Mouse (Mus musculus) kidney, embryonic 16.5 days (tissue): ENCODE results near the gene Kctd19. TPM values are rescaled to one million over a fixed set of nuclear protein-coding genes. Genes with fewer than 3 reads are reported as not detected.
A peak's percentile ranks its signal among the peaks of the same experiment; 100 is the strongest.

Experiments
- ATAC-seq: fragments of 200-750 bp; cut with Nextera tagmentation; 2 replicates; pipeline ENCODE4 v1.8.0; 2017; ENCODE audit warnings: moderate TSS enrichment; ENCODE audit not compliant: low FRiP score, low TSS enrichment
- H3K27ac ChIP-seq: fragments of 300-500 bp; sonication (generic); 2 replicates; pipeline ENCODE4 v1.5.1; 2014; ENCODE audit warnings: low read length
- H3K27me3 ChIP-seq: fragments of 300-500 bp; sonication (generic); 2 replicates; pipeline ENCODE4 v1.6.1; 2014; ENCODE audit warnings: low read length, control low read depth, mixed read lengths; ENCODE audit not compliant: insufficient read depth
- H3K36me3 ChIP-seq: fragments of 300-500 bp; sonication (generic); 2 replicates; pipeline ENCODE4 v1.6.1; 2014; ENCODE audit warnings: low read length, control low read depth, mixed read lengths; ENCODE audit not compliant: insufficient read depth
- H3K4me1 ChIP-seq: fragments of 300-500 bp; sonication (generic); 2 replicates; pipeline ENCODE4 v1.6.1; 2014; ENCODE audit warnings: low read length, control low read depth, mixed read lengths; ENCODE audit not compliant: insufficient read depth
- H3K4me2 ChIP-seq: fragments of 300-500 bp; sonication (generic); replicated peaks from 2 replicates; pipeline ENCODE4 v1.6.1; 2014; ENCODE audit warnings: low read depth, low read length
- H3K4me3 ChIP-seq: fragments of 300-500 bp; sonication (generic); 2 replicates; pipeline ENCODE4 v1.5.1; 2014; ENCODE audit warnings: mild to moderate bottlenecking, low read length
- H3K9ac ChIP-seq: fragments of 300-500 bp; sonication (generic); replicated peaks from 2 replicates; pipeline ENCODE4 v1.6.1; 2014; ENCODE audit warnings: low read length
- H3K9me3 ChIP-seq: fragments of 300-500 bp; sonication (generic); 2 replicates; pipeline ENCODE4 v1.6.1; 2016; ENCODE audit warnings: low read length, control low read depth
- WGBS: fragments of 180-500 bp; shearing (Covaris S2); extraction: QIAGEN DNeasy Blood & Tissue Kit; methylation state at CpG from one replicate; pipeline ENCODE4 v1.1.7; 2014; 5-methylcytosine and 5-hydroxymethylcytosine counted together
- polyA plus RNA-seq: library from polyadenylated mRNA; unstranded; fragments of >200 nt; fragmentation: Nextera tagmentation; extraction: Ambion mirVana; gene quantifications from 2 replicates; pipeline ENCODE4 v1.2.1, GENCODE M21; 2015

Gene Kctd19
- not detected in 2 replicates for polyA plus RNA-seq

- H3K27me3 ChIP-seq, result peaks cover 23% of the 10 kb centered on the region
- peak within 1 kb of the TSS; percentile 67 for H3K4me2 ChIP-seq
- H3K36me3 ChIP-seq, result no peaks in the 10 kb centered on the region
- 2% methylated on average over 29 of the region's 34 CpGs for WGBS
- H3K9ac ChIP-seq, result 0 out of 2 replicates have a peak within 1 kb of the TSS, but pooled peaks have one; percentile 31
- peak; percentile 84 for ATAC-seq
- H3K4me1 ChIP-seq, result peaks cover 8% of the 10 kb centered on the region
- H3K4me3 ChIP-seq, result peak within 1 kb of the TSS; percentile 45
- no peak within 1 kb of the TSS for H3K27ac ChIP-seq
- no peaks in the 10 kb centered on the region for H3K9me3 ChIP-seq
These were observed at the start of gene Kctd19, which contains the start of gene Lrrc36 for GRCm38 (mm10) chr8:105413391-105413790. Gene Kctd19 (minus strand): TSS chr8:105413502. Gene Lrrc36 (plus strand): TSS chr8:105413571.

DNA sequence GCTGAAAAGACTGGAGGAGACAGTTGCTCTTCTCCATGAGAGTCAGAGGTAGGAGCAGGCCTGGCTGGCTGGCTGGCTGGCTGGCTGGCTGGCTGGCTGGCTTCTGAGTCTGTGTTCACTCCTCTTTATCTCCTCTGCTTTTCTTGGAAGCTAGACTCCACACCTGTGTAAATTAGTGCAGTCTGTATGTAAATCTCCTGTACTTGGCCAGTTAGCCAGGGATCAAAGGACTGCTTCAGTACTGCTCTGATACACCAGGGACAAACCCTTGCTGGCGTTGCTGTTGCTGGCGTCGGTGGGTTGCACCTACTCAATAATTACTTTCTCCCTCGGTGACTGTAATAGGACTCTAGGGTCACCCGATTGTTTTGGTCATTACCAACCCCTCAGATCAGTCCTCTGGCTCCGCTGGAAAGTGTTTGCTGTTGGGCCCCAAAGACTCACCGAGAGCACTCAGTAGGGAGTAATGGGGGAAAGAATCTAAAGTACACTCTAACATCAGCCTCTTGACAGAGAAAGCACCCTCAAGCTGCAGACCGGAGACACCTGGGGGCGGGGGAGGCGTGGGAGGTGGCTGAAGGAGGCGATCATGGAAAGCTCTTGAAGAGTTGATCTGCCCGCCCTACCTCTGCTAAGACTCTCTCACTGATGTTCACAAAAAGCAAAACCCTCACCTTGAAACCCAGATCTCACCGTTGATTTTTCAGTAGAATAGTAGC lies 47.9 kb upstream of the Kctd19 start:
- H3K4me2 ChIP-seq, result no peak overlapping the region
- H3K4me1 ChIP-seq, result no peaks in the 10 kb centered on the region; the same call in 1 of the 2 replicates
- H3K9ac ChIP-seq, result no peak overlapping the region
- H3K9me3 ChIP-seq, result no peaks in the 10 kb centered on the region
- 26% methylated on average over 13 of the region's 13 CpGs for WGBS
- H3K27ac ChIP-seq, result no peak overlapping the region
- H3K27me3 ChIP-seq, result no peaks in the 10 kb centered on the region
- H3K36me3 ChIP-seq, result no peaks in the 10 kb centered on the region
- no peak for ATAC-seq
- no peak overlapping the region for H3K4me3 ChIP-seq

- ATAC-seq, result no peak
- Histone ChIP-seq H3K36me3 (no peaks in the 10 kb centered on the region), H3K4me2 (no peak overlapping the region), H3K9ac (no peak overlapping the region), H3K27ac (no peak overlapping the region), H3K9me3 (no peaks in the 10 kb centered on the region), H3K27me3 (no peaks in the 10 kb centered on the region; the same call in 1 of the 2 replicates), H3K4me1 (peaks cover 5% of the 10 kb centered on the region; the same call in 1 of the 2 replicates), H3K4me3 (no peak overlapping the region)
- 59% methylated on average over 10 of the region's 10 CpGs for WGBS
These were observed 41.9 kb upstream of the Kctd19 start for GRCm38 (mm10) chr8:105455218-105455617.

DNA sequence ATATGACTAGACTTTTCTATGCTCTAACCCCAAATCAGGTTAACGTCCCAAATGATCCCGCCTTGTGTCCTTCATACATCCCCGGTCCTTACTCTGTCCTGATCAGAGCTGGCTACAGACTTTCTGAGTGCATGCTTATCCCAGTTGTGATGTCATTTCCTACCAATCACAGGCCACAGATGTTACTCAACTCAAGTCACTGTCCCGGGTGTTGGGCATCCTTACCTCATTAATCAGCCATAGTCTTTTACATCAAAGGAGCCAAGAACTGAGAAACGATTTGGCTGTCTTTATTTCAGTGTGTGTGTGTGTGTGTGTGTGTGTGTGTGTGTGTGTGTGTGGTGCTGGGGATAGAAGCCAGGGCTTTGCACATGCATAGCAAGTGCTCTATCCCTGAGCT lies 40.8 kb upstream of the Kctd19 start:
- no peak for ATAC-seq
- no peak overlapping the region for H3K4me2 ChIP-seq
- no peak overlapping the region for H3K4me3 ChIP-seq
- no peaks in the 10 kb centered on the region; the same call in 1 of the 2 replicates for H3K27me3 ChIP-seq
- no peak overlapping the region for H3K9ac ChIP-seq
- no peak overlapping the region for H3K27ac ChIP-seq
- no peaks in the 10 kb centered on the region for H3K36me3 ChIP-seq
- 56% methylated on average over 5 of the region's 5 CpGs for WGBS
- H3K9me3 ChIP-seq, result no peaks in the 10 kb centered on the region
- H3K4me1 ChIP-seq, result peaks cover 5% of the 10 kb centered on the region; the same call in 1 of the 2 replicates

DNA sequence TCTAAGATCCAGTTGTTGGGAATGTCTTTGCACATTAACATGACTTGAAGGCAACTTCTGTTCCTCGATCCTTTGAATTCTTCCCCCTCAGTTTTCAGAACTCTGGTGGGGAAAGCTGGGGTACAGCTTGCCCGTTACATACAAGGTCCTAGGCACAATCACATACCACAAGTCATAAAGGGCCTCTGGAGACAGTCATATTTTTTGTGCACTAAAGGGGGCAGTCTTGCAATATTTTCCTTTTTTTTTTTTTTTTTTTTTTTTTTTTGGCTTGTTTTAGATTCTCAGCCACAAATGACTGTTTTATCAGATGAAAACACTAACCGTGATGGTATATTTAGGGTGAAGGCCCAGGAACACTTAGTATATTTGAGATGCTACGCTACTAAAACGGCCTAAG lies 40.0 kb upstream of the Kctd19 start:
- Histone ChIP-seq H3K9ac (no peak overlapping the region), H3K4me2 (no peak overlapping the region), H3K9me3 (no peaks in the 10 kb centered on the region), H3K27ac (no peak overlapping the region), H3K4me1 (peaks cover 5% of the 10 kb centered on the region; the same call in 1 of the 2 replicates), H3K27me3 (no peaks in the 10 kb centered on the region; the same call in 1 of the 2 replicates), H3K4me3 (no peak overlapping the region), H3K36me3 (no peaks in the 10 kb centered on the region)
- no peak for ATAC-seq
- 60% methylated on average over 5 of the region's 5 CpGs for WGBS

DNA sequence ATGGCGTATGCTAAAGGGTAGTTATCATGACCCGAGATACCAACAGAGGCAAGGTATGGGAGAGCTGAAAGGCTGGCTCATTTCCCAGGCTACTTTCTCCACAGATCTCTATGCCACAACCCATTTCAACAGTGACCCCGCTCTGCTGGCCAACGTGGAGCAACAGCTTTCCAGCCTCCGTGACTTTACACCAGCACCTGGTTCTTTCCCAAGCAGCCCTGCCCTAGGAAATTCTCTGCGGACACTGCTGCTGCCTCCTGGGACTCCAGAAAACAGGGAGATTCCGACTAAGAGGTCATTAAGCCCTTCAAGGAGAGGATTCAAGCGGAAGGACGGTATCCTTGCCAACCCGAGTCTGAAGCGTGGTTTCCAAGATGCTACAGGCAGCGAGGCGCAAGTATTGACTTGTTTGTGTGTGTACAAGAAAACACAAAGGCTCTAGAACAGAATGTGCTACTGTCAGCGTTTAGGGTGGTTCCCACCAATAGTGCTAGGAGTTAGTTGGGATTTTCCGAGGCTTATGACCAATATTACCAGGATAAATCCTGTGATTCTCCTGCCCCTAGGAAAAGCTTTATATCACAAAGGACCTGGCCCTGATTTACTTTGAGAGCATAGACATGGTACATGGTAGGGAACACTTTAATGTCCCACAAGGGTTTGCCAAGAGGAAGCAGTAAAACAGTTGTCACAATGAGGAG lies 38.8 kb upstream of the Kctd19 start:
- no peak for ATAC-seq
- Histone ChIP-seq H3K4me2 (no peak overlapping the region), H3K27me3 (no peaks in the 10 kb centered on the region; the same call in 1 of the 2 replicates), H3K4me3 (no peak overlapping the region), H3K27ac (no peak overlapping the region), H3K36me3 (no peaks in the 10 kb centered on the region), H3K9me3 (no peaks in the 10 kb centered on the region), H3K9ac (no peak overlapping the region), H3K4me1 (0 out of 2 replicates have a peak, but pooled peaks cover 5% of the 10 kb centered on the region)
- 66% methylated on average over 15 of the region's 15 CpGs for WGBS

- H3K36me3 ChIP-seq, result no peaks in the 10 kb centered on the region
- H3K27ac ChIP-seq, result no peak overlapping the region
- no peak overlapping the region for H3K9ac ChIP-seq
- no peaks in the 10 kb centered on the region for H3K9me3 ChIP-seq
- no peaks in the 10 kb centered on the region; the same call in 1 of the 2 replicates for H3K27me3 ChIP-seq
- no peak overlapping the region for H3K4me2 ChIP-seq
- WGBS, result 86% methylated on average over 1 of the region's 1 CpGs
- 0 out of 2 replicates have a peak, but pooled peaks cover 7% of the 10 kb centered on the region for H3K4me1 ChIP-seq
- H3K4me3 ChIP-seq, result no peak overlapping the region
- no peak for ATAC-seq
These were observed 37.7 kb upstream of the Kctd19 start for GRCm38 (mm10) chr8:105450977-105451376.

DNA sequence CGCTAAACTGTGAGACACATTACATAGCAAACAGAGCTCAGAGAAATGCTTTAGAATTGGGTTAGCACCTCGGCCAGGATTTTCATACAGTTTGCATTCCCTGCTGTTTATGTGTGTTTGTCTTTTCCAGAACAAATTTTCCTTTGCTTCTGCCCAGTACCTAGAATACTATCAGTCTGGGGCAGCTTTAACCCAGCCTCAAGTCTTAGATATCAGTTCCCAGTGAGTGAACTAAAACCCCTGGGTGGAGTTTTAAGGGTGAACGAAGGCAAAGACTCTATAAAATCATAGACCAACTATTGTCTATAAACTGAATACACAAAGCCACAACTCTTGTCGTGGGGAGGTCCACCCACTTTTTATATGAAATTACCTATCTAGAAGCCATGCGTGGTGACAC lies 35.3 kb upstream of the Kctd19 start:
- Histone ChIP-seq H3K9ac (no peak overlapping the region), H3K27ac (no peak overlapping the region), H3K4me2 (no peak overlapping the region), H3K36me3 (no peaks in the 10 kb centered on the region), H3K27me3 (no peaks in the 10 kb centered on the region; the same call in 1 of the 2 replicates), H3K4me3 (no peak overlapping the region), H3K9me3 (no peaks in the 10 kb centered on the region), H3K4me1 (0 out of 2 replicates have a peak, but pooled peaks cover 12% of the 10 kb centered on the region)
- WGBS, result 89% methylated on average over 5 of the region's 5 CpGs
- no peak for ATAC-seq

- Histone ChIP-seq H3K9me3 (no peaks in the 10 kb centered on the region), H3K9ac (no peak overlapping the region), H3K36me3 (no peaks in the 10 kb centered on the region), H3K4me1 (0 out of 2 replicates have a peak, but pooled peaks cover 11% of the 10 kb centered on the region), H3K4me3 (no peak overlapping the region), H3K27me3 (no peaks in the 10 kb centered on the region; the same call in 1 of the 2 replicates), H3K27ac (no peak overlapping the region), H3K4me2 (no peak overlapping the region)
- no peak for ATAC-seq
- WGBS, result 90% methylated on average over 3 of the region's 3 CpGs
These were observed 34.9 kb upstream of the Kctd19 start for GRCm38 (mm10) chr8:105448188-105448587.
